Mouse (Mus musculus) telencephalon, adult 2 months (tissue): ENCODE measurements around the gene Fancc.

Source experiments
- DNase-seq: peaks from one replicate; pipeline ENCODE4 v3.0.0-alpha.2; 2011; ENCODE audit warnings: low read depth, low spot score

Gene Fancc

DNA sequence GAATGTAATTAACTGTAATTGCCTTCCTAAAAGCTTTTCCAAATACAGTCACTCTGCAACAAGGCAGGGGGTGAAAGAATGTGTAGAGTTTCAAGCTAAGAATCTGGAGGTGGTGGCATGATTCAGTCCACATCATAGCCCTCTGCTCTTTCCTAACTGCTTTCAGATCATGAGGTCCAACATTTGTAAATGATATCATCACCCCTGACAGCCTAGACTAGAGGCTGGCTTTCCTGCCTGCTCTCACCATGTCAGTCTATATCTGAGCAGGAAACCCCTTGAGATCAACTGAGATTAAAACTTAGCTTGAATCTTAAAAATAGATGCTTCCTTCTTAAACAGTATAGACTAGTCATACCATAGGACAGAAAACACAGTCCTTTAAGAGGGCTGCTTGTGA is 75.9 kb downstream of the Fancc start:
- no peak for DNase-seq

DNA sequence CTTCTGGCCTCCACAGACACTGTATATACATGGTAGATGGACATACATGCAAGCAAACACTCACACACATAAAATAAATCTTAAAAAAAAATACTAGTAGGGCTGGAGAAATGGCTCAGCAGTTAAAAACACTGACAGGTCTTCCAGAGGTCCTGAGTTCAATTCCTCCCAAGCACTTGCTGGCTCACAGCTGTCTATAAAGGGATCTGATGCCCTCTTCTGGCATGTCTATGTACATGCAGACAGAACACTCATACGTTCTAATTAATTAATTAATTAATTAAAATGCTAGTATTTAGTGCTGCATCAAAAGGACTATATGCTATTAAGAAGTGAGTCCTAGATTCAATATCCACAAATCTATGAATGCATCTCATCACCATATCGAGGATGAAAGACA is 78.9 kb downstream of the Fancc start:
- no peak for DNase-seq

DNA sequence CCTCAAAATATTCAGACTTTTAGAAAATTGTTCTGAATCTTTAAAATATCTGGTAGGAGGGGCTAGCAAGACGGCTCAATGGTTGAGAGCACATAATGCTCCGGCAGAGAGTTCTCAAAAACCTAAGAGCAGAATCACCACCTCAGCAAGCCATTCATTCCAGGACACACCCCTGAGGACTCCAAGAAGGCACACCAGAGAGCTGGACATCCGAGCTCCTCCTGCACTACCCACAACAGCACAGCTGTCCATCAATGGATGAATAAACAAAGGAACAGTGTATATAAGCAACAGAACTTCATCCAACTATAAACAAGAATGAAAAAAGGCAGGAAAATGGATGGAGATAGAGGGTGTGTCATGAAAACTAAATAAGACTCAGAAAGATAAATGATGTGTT is 80.3 kb downstream of the Fancc start:
- no peak for DNase-seq

DNA sequence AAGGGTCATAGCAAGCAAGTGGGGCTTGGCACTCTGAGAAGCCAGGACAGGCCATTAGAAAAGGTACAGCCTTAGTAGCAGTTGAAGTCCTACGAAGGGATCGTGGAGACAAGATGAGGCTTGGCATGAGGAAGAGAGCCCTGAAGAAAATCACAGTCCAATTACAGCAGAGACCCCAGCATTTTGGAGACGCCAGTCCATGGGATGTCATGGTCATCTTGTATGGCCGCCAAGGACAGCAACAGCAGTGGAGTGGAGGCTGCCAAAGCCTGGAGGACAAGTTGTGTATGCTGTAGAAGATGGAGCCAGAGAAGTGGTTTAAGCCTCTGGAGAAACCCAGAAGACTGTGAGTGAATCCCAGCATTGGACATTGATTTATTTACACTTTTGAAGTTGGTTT is 84.4 kb downstream of the Fancc start:
- no peak for DNase-seq

DNA sequence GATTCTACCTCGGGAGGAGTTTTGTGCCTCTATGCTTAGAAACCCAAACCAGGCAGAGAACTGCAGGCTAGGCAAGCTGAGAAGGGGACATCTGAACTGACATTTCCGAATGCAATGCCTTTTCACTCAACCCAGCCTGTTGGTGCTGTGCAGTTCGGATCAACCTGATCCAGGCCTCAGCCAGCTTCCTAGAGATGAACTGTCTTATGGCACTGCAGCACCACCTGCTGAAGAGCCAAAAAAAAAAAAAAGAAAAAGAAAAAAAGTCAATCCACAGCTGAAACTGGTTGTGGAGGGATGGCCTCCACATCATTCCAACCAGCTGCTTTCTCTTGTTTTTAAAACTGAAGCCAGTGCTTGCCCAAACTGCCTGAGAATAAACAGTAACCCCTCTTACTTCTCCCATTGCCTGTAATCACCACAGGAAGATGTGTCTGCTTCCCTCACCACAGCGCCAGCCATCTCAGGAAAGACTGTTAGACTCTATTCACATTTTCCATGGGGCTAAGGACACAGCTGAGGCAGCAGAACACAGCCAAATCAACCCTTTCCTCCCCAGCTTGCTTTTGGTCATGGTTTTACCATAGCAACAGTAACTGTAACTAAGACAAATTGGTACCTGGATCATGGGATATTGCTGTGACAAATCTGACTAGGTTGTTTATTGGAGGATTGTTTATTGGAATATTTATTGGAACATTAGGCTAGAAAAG is 85.6 kb downstream of the Fancc start:
- DNase-seq, result no peak

DNA sequence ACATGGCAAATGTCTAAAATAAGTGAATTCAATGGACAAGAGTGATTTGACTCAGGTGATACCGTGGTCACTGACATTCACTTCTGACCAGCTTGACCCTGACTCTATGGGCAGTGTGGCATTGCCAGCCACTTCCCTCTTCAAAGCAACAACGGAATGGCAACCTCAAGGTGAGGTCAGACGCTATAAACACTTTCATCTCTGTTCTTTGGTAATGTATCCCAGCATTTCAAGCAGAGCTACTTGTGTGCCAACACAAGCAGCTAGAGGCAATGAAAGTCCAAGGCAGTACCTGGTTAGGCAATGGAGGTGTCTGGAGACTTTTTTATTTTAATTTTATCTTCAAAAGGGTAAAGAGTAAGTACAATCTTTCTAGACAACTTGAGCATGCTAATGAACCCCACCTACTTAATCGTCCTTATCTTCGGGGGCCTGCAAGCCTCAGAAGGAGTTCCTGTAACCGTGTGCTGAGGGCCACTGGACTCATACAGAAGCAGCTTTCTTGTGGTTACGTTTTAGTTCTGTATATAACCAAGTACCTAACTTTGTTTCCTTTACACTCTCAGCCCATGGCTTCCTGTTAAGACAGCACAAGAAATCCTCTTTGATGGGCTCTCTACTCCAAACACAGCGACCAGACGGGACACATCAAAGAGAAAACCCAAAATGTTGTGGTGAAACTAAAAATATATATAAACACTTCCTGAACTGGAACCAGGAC is 86.3 kb downstream of the Fancc start:
- no peak for DNase-seq

DNA sequence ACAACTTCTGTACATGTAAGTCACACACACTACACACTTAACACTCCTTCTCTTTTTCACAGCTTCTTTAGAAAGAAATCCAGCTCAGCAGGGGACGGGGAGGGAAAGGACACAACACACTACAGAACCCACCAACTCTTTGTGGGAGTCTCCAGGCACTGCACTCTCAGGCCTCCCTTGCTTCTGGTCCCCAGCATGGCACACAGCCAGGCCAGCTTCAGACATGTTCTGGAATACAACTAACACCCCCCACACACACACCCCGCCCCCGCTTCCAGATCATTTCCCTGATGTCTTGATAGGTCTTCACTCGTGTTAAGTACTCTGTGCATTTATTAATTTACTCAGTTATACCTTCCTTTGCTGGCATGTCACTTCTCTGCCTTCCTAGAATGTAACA is 91.9 kb downstream of the Fancc start:
- no peak for DNase-seq

DNA sequence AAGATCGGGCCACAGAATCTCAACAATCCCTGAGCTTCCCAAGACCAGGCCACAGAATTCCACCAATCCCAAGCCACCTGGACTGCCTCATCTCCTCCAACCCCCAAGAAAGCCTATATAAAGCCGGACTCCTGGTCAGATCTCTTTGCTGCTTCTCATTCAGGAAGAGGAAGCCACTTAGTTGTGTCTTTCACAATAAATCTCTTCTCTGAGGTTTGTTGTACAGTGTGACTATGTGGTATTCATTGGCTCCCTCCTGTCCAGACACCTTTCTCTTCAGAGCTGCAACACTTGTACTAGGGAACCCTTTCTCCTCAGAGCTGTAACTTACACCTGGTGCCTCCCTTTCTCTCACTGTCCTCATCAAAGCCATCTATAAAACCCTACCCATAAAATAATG is 92.4 kb downstream of the Fancc start:
- DNase-seq, result no peak

DNA sequence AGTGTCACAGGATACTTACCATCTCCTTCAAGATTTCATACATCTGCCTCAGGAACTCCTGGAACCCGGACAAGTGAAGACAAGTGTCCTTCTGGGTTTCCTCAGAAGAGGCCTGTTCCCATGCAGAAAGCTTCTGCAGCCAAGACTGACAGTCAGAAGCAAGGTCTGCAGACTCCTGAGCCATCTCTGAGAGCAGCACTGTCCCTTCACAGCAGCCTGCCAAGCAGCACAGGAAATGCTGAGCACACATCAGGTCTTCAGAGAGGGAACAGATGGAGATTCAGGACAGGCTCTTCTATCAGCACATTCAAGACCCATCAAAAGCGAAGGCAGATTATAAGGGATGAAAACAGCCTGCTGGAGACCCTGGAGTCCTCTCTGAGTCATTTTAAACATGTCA is 94.3 kb downstream of the Fancc start:
- DNase-seq, result no peak

DNA sequence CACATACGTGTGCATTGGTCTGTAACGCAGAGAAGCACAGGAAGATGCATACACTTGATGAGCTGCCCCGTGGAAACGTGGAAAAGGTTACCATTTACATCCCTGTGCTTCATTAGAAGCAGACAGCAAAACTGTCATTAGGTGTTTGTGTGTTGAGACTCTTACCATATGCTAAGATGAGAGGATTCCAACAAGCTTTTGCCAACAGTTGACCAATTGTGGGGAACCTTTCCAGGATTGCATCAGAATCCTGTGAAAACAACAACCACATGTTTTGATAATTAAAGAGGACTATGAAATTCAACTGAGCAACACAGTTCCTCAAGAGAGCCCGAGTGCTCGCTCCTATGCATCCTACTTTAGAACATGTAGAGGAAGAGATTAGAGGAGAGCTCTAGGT is 97.0 kb downstream of the Fancc start:
- DNase-seq, result no peak

DNA sequence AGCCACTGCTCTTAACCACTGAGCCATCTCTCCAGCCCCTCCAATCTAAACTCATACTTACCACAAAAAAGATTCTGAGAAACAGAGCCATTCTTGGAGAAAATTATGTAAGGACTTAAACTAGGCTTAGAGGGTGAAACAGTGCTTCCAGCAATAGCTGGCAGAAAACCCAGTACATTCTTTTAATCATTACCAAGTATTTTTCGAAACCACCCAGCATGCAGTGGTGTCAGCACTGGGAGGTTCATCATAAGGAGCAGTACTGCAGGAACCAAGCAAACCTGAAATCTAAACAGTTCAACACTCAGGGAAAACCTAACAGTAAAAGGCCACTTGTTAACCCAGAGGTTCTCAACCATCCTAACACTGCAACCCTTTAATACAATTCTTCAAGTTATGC is 99.7 kb downstream of the Fancc start:
- DNase-seq, result no peak

DNA sequence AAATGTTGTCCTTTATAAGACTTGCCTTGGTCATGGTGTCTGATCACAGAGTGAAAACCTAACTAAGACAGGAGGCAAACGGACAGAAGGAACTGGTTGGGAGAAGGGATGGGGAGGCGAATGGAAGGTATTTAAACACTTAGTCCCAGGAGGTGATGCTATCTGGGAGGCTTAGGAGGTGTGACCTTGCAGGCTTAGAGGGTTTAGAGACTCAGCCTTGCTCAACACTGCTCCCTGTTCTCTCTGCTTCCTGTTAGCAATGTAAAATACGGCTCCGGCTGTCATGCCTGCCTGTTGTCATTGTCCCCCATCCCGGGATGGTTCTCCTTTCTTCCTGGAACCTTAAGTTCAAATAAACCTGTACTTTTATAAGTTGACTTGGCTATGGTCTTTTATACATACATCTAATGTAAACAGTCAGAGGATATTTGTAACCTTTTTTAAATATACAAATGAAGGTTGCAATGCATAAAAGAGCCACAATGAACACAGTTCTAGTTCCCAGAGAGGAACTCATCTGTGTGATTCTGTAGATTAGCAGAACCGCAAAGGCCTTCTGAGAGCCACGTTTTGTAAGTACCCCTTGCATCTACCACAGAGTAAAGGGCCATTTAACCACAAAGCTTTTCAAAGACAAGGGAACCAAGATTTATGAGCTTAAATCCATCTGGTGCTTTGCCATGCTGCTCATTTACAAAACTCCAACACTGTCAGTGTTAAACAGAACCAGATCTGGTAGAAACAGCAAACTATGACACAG is 102.6 kb downstream of the Fancc start:
- DNase-seq, result no peak

DNA sequence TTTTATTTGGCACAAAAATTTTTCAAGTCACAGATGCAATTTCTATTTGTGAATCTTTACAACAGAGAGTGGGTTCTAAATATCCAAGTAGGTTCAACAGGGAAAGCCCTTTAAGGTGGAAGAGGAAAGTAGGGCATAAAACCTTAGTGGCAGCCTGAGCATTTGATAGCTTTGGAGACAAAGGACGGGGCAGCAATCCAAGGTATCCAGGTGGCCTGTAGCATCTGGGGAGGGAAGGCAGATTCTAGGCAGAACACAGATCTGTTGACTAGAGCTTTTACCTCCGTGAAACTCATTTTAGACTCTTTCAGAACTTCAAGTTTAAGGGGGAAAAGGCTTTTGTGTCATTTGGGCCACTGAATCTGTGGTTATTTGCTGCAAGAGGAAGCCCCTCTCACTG is 111.8 kb downstream of the Fancc start:
- DNase-seq, result no peak

DNA sequence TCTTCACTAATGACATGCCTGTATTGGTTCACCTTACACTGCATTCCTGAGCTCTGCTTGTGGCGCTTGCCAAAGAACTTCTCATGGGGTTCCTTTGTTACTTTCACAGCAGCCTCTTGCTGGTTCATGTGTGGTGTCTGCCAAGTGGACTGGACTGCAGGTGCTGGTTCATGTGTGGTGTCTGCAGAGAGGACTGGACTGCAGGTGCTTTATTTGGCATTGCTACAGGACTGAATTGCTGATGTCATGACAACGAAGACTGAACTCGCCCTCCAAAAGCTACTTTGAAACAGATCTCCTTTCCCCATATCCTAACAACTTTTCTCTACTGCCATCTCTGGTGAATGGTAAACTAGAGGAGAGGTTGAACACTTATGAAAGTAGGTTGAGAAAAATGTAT is 112.3 kb downstream of the Fancc start:
- DNase-seq, result no peak

DNA sequence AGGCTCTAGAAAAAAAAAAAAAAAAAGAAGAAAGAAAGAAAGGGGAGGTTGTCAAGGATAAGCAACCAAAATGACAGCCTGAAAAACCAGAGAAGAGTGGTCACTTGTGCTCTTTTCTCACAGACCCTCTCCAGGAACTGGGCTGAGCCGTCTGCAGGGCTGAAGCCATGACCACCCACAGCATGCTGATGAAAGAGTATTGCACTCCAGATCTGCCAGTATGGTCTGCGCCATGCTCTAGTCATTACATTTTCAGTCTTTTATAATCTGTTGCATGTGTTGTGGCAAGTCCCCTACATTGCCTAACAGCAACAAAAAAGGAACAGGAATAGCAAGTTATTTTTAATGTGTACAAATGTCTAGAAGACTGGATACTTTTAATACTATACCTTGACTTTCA is 114.9 kb downstream of the Fancc start:
- no peak for DNase-seq

DNA sequence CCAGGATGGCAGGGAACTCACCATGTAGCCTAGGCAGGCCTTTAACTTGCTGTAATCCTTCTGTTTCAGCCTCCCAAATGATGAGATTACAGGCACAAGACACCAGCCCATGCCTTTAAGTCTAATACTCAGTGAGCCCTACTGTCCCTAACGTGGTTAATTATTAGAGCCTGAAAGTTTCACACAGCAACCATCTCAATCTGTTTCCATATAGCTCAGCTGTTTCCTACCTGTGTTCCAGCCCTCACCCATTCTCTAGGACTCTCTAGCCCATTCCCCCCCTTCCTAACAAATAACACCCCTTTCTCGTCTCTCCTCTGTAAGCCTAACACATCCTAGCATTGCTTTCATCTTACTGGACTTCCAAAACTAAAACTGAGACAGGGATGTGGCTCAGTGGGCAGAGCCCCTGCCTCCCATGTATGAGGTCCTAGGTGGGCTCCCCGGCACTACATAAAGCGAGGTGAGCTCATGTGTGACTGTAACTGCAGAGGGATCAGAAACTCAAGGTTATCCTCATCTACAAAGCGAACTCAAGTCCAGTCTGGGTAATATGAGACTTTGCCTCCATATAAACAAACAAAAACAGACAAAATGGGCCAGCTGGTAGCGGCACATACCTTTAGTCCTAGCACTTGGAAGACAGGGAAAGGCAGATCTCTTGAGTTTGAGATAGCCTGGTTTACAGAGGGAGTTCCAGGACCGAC is 123.5 kb downstream of the Fancc start:
- no peak for DNase-seq

DNA sequence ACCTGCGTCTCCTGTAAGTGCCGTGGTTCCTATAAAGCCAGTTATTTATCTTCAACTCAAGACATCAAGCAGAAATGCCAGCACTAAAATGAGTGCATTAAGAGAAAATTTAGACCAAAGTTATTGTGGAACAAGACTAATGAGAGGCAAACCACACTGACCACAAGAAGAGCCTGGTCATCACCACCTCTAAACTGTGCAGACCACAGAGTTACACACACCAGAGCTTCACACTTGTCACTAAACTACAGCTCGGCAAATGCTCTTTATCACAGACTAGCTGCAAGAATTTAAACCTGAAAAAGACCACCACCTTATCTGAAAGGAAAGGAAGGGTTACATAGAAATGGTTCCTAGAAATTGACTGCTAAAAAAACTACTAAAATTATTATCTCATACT is 135.3 kb downstream of the Fancc start:
- DNase-seq, result no peak

DNA sequence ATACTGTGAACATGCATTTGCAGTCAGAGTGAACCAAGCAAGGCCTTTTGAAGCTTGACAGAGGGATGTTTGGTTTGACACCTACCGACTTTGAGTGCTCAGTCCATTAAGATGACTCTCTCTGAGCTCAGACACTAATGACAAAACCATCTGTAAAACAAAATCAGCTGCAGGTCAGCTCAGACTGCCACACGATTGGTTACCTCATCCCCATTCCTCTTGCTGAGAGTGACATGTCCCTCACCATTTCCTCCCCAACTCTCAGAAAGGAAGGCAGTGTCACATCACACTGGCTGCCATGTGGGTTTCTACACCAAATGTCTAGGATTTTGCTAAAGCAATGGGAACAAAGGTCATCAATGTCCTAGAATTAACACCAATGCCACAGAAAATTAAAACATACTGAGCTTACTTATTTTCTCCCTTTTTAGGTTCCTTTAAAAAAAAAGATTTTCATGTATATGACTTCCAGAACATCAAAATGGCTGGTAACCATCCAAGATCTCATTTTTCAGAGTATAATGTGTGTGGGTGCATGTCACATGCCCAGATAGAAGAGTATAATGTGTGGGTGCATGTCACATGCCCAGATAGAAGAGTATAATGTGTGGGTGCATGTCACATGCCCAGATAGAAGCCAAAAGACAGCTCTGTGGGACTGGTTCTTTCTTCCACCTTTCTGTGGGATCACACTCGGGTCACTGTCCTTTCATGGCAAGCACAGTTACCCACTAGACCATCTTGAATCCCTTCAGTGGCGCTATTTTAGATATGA is 136.8 kb downstream of the Fancc start:
- no peak for DNase-seq

DNA sequence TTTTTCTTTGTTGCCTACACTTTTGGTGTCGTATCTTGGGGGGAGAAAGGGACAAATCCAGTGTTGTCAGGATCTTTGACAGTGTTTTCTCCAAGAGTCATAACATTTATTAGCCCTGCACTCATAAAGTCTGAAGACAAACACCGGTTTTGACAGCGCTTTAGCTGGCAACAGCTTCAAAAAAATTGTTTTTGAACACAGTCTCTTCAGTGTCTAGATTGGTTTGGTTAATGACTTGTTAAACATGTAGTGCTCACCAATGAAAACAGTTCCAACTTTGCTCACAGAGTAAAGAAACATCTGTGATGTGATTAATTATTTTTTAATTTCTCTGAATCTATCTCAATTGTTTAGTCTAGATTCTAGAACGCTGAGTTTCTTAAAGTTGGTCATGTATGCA is 137.7 kb downstream of the Fancc start:
- no peak for DNase-seq

DNA sequence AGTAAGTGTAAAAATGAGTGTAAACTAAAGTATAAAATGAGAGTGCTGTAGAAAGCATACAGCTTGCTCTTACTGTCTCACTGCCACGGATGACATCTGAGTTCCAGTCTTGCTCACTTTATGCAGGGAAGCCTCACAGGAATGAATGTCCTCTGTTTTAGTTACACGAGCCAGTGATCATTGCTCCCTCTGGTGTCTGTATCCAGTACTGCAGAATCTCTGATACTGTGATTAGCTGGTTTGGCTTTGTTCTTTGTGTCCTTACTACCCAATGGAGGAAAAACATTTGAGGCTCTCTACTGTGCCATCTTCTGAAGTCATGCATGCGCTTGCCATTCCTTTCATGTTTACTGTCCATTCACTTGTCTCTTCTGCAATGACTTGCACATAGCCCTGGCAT is 140.5 kb downstream of the Fancc start:
- peak; percentile 46 for DNase-seq

DNA sequence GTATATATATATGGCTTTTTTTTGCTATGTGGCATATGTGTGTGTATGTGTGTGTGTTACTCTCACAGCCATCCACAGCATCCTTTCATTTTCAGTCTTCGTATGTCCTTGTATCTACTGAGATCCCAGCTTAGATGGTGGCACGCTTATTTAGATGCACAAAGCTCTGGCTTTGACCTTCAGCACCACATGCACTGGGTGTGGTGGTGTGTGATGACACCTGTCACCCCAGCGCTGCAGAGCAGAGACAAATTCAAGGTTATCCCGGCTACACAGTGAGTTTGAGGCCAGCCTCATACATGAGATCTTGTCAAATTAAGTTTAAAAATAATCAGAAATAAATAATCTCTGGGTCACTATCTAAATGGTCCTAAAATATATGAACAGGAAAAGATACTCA is 141.0 kb downstream of the Fancc start:
- no peak for DNase-seq
